Mouse (Mus musculus) neural tube, embryonic 15.5 days (tissue): ENCODE measurements around the gene Gm9837. TPM values are rescaled to one million over a fixed set of nuclear protein-coding genes. Genes with fewer than 3 reads are reported as not detected.
"Not testable (repeated sequence)": the region's sequence is repeated elsewhere in the genome, so short reads cannot be mapped to it uniquely, and the experiment has no call there.

Experiments
- ATAC-seq: fragments of 200-750 bp; cut with Nextera tagmentation; 2 replicates; pipeline ENCODE4 v1.8.0; 2017; ENCODE audit warnings: mild to moderate bottlenecking, moderate TSS enrichment, moderate library complexity; ENCODE audit not compliant: low FRiP score
- H3K27ac ChIP-seq: fragments of 300-500 bp; sonication (generic); replicated peaks from 2 replicates; pipeline ENCODE4 v1.5.1; 2015; ENCODE audit warnings: mild to moderate bottlenecking, inconsistent platforms
- H3K27me3 ChIP-seq: fragments of 300-500 bp; sonication (generic); replicated peaks from 2 replicates; pipeline ENCODE4 v1.6.1; 2015; ENCODE audit warnings: inconsistent platforms
- H3K36me3 ChIP-seq: fragments of 300-500 bp; sonication (generic); 2 replicates; pipeline ENCODE4 v1.6.1; 2015; ENCODE audit warnings: inconsistent platforms
- H3K4me1 ChIP-seq: fragments of 300-500 bp; sonication (generic); 2 replicates; pipeline ENCODE4 v1.6.1; 2015; ENCODE audit warnings: inconsistent platforms
- H3K4me2 ChIP-seq: fragments of 300-500 bp; sonication (generic); 2 replicates; pipeline ENCODE4 v1.6.1; 2015; ENCODE audit warnings: inconsistent platforms, mild to moderate bottlenecking, moderate library complexity
- H3K4me3 ChIP-seq: fragments of 300-500 bp; sonication (generic); replicated peaks from 2 replicates; pipeline ENCODE4 v1.5.1; 2015; ENCODE audit warnings: mild to moderate bottlenecking, inconsistent platforms
- H3K9ac ChIP-seq: fragments of 300-500 bp; sonication (generic); replicated peaks from 2 replicates; pipeline ENCODE4 v1.6.1; 2015; ENCODE audit warnings: mild to moderate bottlenecking, inconsistent platforms
- H3K9me3 ChIP-seq: fragments of 300-500 bp; sonication (generic); replicated peaks from 2 replicates; pipeline ENCODE4 v1.6.1; 2016; ENCODE audit warnings: inconsistent platforms
- WGBS: fragments of 180-500 bp; shearing (Covaris S2); methylation state at CpG from one replicate; pipeline ENCODE4 v1.1.7; 2015; ENCODE audit warnings: mixed read lengths; 5-methylcytosine and 5-hydroxymethylcytosine counted together
- polyA plus RNA-seq: library from polyadenylated mRNA; unstranded; fragments of >200 nt; fragmentation: Nextera tagmentation; extraction: Ambion mirVana; gene quantifications from 2 replicates; pipeline ENCODE4 v1.2.1, GENCODE M21; 2015

Gene Gm9837
- polyA plus RNA-seq, 1 experiment from 2014 or later, result not detected

DNA sequence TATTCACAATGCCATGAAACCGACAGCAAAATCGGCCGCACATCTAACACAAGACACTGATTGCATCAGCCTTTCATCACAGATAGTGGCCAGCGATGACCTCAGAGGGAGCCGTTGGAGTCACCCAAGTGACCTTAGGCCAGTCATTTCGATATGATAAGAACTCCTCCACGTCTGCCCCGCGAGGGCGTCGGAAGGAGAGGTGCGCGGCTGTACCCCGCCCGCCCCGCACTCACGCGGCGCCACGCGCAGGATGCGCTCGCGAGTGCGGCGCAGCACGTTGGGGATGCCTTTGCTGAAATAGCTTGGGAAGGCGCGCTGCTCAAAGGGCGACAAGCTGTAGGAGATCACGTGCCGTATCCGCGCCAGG, 40.0 kb downstream of the Gm9837 start:
- H3K9ac ChIP-seq, result peak overlapping the region; percentile 82
- ATAC-seq, result peak; percentile 58
- H3K4me2 ChIP-seq, result peak overlapping the region; percentile 85
- H3K4me1 ChIP-seq, result peaks cover 16% of the 10 kb centered on the region
- H3K27ac ChIP-seq, result peak overlapping the region; percentile 88
- H3K9me3 ChIP-seq, result no peaks in the 10 kb centered on the region
- H3K27me3 ChIP-seq, result no peaks in the 10 kb centered on the region
- H3K36me3 ChIP-seq, result peaks cover 20% of the 10 kb centered on the region
- H3K4me3 ChIP-seq, result peak overlapping the region; percentile 74
- WGBS, result under 1% methylated on average over 34 of the region's 34 CpGs

- Histone ChIP-seq H3K9me3 (no peaks in the 10 kb centered on the region), H3K4me1 (peaks cover 16% of the 10 kb centered on the region), H3K4me2 (peak overlapping the region; percentile 85), H3K27me3 (no peaks in the 10 kb centered on the region), H3K4me3 (no peak overlapping the region), H3K27ac (no peak overlapping the region), H3K9ac (no peak overlapping the region), H3K36me3 (peaks cover 20% of the 10 kb centered on the region)
- no peak for ATAC-seq
These were observed 41.1 kb downstream of the Gm9837 start for GRCm38 (mm10) chr11:53429182-53429581.

GRCm38 (mm10) chr11:53428716-53429057, 41.6 kb downstream of the Gm9837 start:
- H3K4me1 ChIP-seq, result peaks cover 16% of the 10 kb centered on the region
- H3K9ac ChIP-seq, result no peak overlapping the region
- H3K27ac ChIP-seq, result no peak overlapping the region
- H3K27me3 ChIP-seq, result no peaks in the 10 kb centered on the region
- no peaks in the 10 kb centered on the region for H3K9me3 ChIP-seq
- 94% methylated on average over 5 of the region's 5 CpGs for WGBS
- H3K36me3 ChIP-seq, result peaks cover 20% of the 10 kb centered on the region
- no peak overlapping the region for H3K4me3 ChIP-seq
- ATAC-seq, result no peak
- H3K4me2 ChIP-seq, result no peak overlapping the region

DNA sequence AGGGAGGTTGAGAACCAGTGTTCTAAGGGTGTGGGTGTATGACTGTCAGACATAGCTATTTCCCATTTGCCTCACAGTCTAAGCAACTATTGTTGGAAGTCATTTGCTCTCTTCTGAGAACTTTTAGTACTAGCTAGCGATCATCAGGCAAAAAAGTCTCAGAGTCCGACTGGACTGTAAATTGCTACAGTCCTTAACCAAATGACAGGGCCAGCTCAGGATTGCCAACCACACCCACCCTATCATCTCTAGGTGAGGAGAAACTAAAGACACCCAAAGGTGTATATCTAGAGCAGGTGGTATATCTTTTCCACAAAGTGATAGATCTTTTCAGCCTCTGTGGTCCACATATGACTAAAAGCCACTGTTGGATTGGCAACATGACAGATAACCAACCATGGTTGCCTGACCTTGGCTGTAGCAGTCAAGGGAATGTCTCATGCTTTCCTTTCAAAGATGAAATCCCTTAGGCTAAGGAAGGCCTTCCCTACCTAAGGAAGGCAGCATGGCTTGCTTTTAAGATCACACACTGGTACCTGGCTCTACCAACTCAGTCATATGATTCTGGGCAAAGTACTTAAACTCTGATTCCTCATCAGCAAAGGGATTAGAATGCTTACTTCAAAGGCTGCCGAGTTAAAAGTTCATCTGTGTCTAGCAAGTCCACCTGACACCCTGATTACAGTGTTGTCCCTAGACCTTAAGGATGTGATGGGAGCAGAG, 42.1 kb downstream of the Gm9837 start:
- H3K27ac ChIP-seq, result no peak overlapping the region
- no peaks in the 10 kb centered on the region for H3K27me3 ChIP-seq
- 92% methylated on average over 3 of the region's 3 CpGs for WGBS
- peaks cover 16% of the 10 kb centered on the region for H3K4me1 ChIP-seq
- no peak for ATAC-seq
- peaks cover 20% of the 10 kb centered on the region for H3K36me3 ChIP-seq
- no peak overlapping the region for H3K9ac ChIP-seq
- no peaks in the 10 kb centered on the region for H3K9me3 ChIP-seq
- no peak overlapping the region for H3K4me3 ChIP-seq
- no peak overlapping the region for H3K4me2 ChIP-seq

DNA sequence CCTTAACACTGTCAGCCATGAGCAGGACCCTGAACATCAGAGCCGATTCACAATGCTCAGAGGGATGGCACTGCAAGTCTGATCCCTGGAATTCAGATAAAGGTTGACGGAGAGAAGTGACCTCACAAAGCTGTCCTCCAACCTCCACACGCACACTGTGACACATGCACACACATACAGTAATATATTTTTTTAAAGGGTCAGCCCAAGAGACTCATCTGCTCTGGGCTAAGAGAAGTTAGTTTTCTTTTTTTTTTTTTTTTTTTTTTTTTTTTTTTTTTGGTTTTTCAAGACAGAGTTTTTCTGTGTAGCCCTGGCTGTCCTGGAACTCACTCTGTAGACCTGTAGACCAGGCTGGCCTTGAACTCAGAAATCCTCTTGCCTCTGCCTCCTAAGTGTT, 43.4 kb downstream of the Gm9837 start:
- WGBS, result 88% methylated on average over 3 of the region's 3 CpGs
- H3K27me3 ChIP-seq, H3K4me2 ChIP-seq, H3K27ac ChIP-seq, H3K4me3 ChIP-seq, H3K9me3 ChIP-seq, H3K9ac ChIP-seq, ATAC-seq: not testable (repeated sequence)
- Histone ChIP-seq H3K4me1 (peaks cover 16% of the 10 kb centered on the region), H3K36me3 (peaks cover 20% of the 10 kb centered on the region)

DNA sequence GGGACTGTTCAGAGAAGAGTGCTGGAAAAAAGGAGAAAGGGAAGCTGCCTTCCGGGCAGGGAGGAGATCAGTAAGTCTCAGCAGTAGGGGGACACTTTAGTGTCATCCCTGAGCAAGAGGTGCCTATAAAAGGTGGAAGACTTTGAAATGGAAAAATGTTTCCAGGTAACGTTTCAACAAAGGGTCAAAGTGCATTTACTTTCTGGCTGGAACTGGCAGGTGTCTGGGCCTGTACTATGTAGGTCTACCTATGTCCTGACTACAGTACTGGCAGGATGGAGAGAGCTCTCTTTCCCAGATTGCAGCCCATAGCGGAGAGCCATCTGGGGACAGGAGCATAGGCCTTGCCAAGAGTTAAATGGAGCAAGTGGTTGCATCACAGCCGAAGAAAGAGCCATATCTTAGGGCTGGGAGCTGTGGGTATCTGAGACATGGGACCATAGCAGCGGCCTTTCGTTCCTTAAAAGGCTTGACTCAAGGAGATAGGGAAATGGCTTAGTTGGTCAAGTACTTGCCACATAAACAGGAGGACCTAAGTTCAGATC, 44.5 kb downstream of the Gm9837 start:
- no peak overlapping the region for H3K4me2 ChIP-seq
- H3K27me3 ChIP-seq, result no peaks in the 10 kb centered on the region
- H3K27ac ChIP-seq, result no peak overlapping the region
- peaks cover 29% of the 10 kb centered on the region for H3K36me3 ChIP-seq
- no peak overlapping the region for H3K9ac ChIP-seq
- no peak for ATAC-seq
- peaks cover 11% of the 10 kb centered on the region for H3K4me1 ChIP-seq
- no peaks in the 10 kb centered on the region for H3K9me3 ChIP-seq
- H3K4me3 ChIP-seq, result no peak overlapping the region
- 89% methylated on average over 6 of the region's 6 CpGs for WGBS

- no peaks in the 10 kb centered on the region for H3K9me3 ChIP-seq
- 59% methylated on average over 3 of the region's 3 CpGs for WGBS
- no peak overlapping the region for H3K4me3 ChIP-seq
- H3K27ac ChIP-seq, result no peak overlapping the region
- H3K36me3 ChIP-seq, result peaks cover 30% of the 10 kb centered on the region
- H3K9ac ChIP-seq, result no peak overlapping the region
- peaks cover 11% of the 10 kb centered on the region for H3K4me1 ChIP-seq
- H3K4me2 ChIP-seq, result no peak overlapping the region
- no peak for ATAC-seq
- H3K27me3 ChIP-seq, result no peaks in the 10 kb centered on the region
These were observed 45.0 kb downstream of the Gm9837 start for GRCm38 (mm10) chr11:53425251-53425650.

- Histone ChIP-seq H3K27ac (no peak overlapping the region), H3K9ac (no peak overlapping the region), H3K27me3 (no peaks in the 10 kb centered on the region), H3K36me3 (peaks cover 34% of the 10 kb centered on the region), H3K4me2 (no peak overlapping the region), H3K4me1 (peaks cover 8% of the 10 kb centered on the region), H3K9me3 (no peaks in the 10 kb centered on the region), H3K4me3 (no peak overlapping the region)
- no peak for ATAC-seq
- WGBS, result 71% methylated on average over 2 of the region's 2 CpGs
These were observed 45.5 kb downstream of the Gm9837 start for GRCm38 (mm10) chr11:53424826-53425225.

GRCm38 (mm10) chr11:53423036-53423435, 47.2 kb downstream of the Gm9837 start, which contains the start of gene Leap2:
TSS of gene Leap2 (minus strand) at chr11:53423170.
- no peak for ATAC-seq
- Histone ChIP-seq H3K4me3 (no peak within 1 kb of the TSS), H3K27me3 (no peaks in the 10 kb centered on the region), H3K4me2 (no peak within 1 kb of the TSS), H3K36me3 (peaks cover 36% of the 10 kb centered on the region), H3K9me3 (no peaks in the 10 kb centered on the region), H3K27ac (no peak within 1 kb of the TSS), H3K4me1 (no peaks in the 10 kb centered on the region), H3K9ac (no peak within 1 kb of the TSS)
- 92% methylated on average over 4 of the region's 4 CpGs for WGBS

Other genes starting within 250 kb of the Gm9837 start
- gene Hspa4, start 170.0 kb downstream of the Gm9837 start, polyA plus RNA-seq, result 43.5 and 54.6 TPM in 2 replicates
- 15.3 and 15.7 TPM in 2 replicates for gene Zcchc10, start 145.8 kb downstream of the Gm9837 start, polyA plus RNA-seq
- gene Aff4, start 119.6 kb downstream of the Gm9837 start, polyA plus RNA-seq, result 35.5 and 40.1 TPM in 2 replicates
- gene Leap2, start 47.3 kb downstream of the Gm9837 start, polyA plus RNA-seq, result 0.51 TPM in 1 of 2 replicates, not detected in the other
- 796 and 911 TPM in 2 replicates for gene Uqcrq, start 39.6 kb downstream of the Gm9837 start, polyA plus RNA-seq
- gene Gdf9, start 39.5 kb downstream of the Gm9837 start, polyA plus RNA-seq, result 2.4 and 2.9 TPM in 2 replicates
- 0.13 TPM in 1 of 2 replicates, not detected in the other for gene Gm10447, start 13.4 kb downstream of the Gm9837 start, polyA plus RNA-seq
- 3.4 and 4.1 TPM in 2 replicates for gene Shroom1, start 13.3 kb downstream of the Gm9837 start, polyA plus RNA-seq
- 0.27 TPM in 1 of 2 replicates, not detected in the other for gene Gm9945, start 9.7 kb upstream of the Gm9837 start, polyA plus RNA-seq
- 1.4 and 1.6 TPM in 2 replicates for gene Sowaha, start 9.8 kb upstream of the Gm9837 start, polyA plus RNA-seq
- 23.3 and 26.2 TPM in 2 replicates for gene Sept8, start 48.8 kb upstream of the Gm9837 start, polyA plus RNA-seq
- 275 and 338 TPM in 2 replicates for gene Kif3a, start 96.9 kb upstream of the Gm9837 start, polyA plus RNA-seq
- 5.0 and 5.4 TPM in 2 replicates for gene Il4, start 148.2 kb upstream of the Gm9837 start, polyA plus RNA-seq
- 0.20 TPM in 1 of 2 replicates, not detected in the other for gene Il13, start 164.2 kb upstream of the Gm9837 start, polyA plus RNA-seq
- 12.1 and 19.1 TPM in 2 replicates for gene Rad50, start 236.8 kb upstream of the Gm9837 start, polyA plus RNA-seq